Mouse (Mus musculus) lung, postnatal 36 days (tissue): ENCODE data around the gene Ccdc84.
A peak's percentile ranks its signal among the peaks of the same experiment; 100 is the strongest.
"Not testable (repeated sequence)": the region's sequence is repeated elsewhere in the genome, so short reads cannot be mapped to it uniquely, and the experiment has no call there.

Experiments
- DNase-seq: peaks from one replicate; pipeline ENCODE4 v3.0.0; 2022; ENCODE audit warnings: mixed read lengths

The Ccdc84 gene

DNA sequence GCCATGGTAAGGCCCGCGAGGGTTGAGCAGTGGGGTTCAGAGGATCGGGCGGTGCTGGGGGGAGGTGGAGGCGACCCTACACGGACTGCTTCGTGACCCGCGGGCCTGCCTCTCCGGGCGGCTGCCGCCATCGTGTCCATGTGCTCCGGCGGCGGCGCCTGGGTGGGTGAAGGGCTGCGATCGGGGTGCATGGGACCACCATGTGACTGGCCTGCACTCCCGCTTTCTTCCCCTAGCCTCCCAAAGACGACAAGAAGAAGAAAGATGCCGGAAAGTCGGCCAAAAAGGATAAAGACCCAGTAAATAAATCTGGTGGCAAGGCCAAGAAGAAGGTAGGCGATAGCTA, 10.6 kb downstream of the Ccdc84 start:
- DNase-seq: no peak

GRCm38 (mm10) chr9:44406906-44407751, 11.2 kb downstream of the Ccdc84 start, which contains the start of the genes Rps25 and Trappc4:
TSS of gene Rps25 (plus strand) at chr9:44407139.
TSS of gene Trappc4 (minus strand) at chr9:44407600.
- peak; percentile 96 for DNase-seq

DNA sequence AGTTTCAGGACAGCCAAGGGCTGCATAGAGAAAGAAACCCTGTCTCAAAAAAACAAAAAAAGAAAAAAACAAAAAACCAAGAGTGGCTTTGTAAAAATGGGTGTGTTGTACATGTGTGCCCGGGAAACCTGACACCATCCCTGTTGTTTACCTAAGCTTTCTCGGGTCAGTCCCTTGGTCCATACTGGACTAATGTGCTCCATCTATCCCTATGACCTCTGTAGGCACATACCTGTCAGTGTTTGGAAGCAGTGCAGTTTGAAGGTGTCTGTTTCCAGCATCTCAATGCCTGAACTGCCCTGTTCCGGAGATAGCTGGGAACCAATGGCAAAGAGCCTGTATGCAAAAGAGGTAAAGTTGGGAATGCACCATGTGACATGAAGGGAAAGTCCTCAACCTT, 13.4 kb downstream of the Ccdc84 start:
- no peak for DNase-seq

DNA sequence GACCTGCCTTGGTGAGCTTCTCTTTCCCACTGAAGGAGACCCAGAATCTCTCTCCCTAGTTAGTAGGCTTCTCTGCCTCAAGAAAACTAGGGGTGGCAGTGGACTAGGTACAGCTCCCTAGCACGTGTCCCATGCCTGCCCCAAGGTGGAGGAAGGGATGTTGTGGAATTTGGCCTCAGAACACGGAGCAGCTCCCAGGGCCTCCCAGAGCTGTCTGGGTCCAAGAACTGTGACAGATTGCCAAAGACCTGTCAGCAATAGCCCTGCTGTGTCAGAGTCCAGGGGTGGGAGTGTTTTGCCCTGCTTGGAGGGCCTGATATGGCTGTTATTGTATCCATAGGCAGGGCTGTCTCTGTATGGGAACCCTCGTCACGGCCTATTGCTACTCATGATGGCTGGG, 17.3 kb downstream of the Ccdc84 start:
- DNase-seq: no peak

DNA sequence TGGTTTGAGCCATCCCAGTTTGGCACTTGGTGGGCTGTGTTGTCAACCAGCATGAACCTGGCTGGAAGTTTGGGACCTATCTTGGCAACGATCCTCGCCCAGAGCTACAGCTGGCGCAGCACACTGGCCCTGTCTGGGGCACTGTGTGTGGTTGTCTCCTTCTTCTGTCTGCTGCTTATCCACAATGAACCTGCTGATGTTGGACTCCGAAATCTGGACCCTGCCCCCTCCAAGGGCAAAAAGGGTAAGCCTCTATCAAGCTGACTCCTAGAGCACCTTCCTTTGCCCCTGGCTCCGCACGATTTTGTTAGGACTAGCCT, 18.6 kb downstream of the Ccdc84 start:
- DNase-seq: no peak

GRCm38 (mm10) chr9:44399114-44399794, 19.1 kb downstream of the Ccdc84 start:
- no peak for DNase-seq

DNA sequence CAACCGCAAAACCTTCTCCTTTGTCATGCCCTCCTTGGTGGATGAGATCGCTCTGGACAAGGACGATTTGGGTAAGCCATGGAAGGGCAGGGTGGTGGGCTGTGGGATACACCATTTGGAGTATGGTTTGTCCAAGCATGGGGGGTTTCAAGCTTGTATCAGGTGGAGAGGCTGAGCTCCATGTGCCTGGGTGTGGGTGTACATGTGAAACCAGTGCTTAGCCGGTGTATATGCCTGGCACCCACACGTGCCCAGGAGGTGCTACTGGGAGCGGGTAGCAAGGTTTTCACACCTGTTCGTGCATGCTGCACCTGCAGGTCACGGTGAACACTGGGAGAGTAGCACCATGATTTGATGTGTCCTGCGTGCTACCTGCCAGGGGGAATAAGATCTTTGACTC, 19.8 kb downstream of the Ccdc84 start:
- no peak for DNase-seq

DNA sequence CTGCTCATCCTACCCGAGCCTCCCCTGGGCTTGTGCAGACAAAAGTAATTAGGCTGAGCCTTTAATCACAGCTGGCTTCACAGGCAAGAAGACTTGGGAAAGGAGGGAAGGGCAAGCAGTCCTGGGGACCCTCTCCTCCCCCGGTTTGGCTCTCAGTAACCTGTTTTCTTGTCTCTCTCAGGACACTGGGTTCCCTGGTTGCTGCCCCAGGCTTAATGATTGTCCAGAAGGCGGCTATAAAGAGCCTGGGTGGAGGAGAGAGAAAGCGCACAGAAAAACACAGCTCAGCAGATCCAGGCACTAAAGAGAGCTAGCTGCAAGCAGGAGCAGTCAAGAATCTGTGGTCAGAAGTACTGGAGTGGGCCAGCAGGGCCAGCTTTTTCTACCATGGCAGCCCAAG, 20.3 kb downstream of the Ccdc84 start:
- DNase-seq: no peak

- peak; percentile 99 for DNase-seq
These were observed 21.5 kb downstream of the Ccdc84 start, which contains the start of gene Slc37a4 for GRCm38 (mm10) chr9:44396684-44397411. TSS of gene Slc37a4 (plus strand) at chr9:44396852.

GRCm38 (mm10) chr9:44391466-44391865, 26.9 kb downstream of the Ccdc84 start:
- DNase-seq: peak; percentile 85

DNA sequence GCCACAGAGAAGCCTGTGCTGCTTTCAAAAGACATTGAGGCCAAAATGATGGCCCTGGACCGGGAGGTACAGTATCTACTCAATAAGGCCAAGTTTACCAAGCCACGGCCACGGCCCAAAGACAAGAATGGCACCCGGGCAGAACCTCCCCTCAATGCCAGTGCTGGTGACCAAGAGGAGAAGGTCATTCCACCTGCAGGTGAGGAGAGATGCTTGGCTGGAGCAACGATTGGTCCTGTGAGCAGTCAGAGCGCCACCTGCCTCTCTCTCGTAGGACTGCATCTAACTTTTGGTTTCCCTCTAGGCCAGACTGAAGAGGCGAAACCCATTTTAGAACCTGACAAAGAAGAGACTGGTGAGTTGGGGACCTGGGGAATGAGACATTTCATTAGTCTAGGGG, 29.1 kb downstream of the Ccdc84 start:
- DNase-seq: peak; percentile 70

- DNase-seq: no peak
These were observed 31.1 kb downstream of the Ccdc84 start for GRCm38 (mm10) chr9:44387221-44387620.

DNA sequence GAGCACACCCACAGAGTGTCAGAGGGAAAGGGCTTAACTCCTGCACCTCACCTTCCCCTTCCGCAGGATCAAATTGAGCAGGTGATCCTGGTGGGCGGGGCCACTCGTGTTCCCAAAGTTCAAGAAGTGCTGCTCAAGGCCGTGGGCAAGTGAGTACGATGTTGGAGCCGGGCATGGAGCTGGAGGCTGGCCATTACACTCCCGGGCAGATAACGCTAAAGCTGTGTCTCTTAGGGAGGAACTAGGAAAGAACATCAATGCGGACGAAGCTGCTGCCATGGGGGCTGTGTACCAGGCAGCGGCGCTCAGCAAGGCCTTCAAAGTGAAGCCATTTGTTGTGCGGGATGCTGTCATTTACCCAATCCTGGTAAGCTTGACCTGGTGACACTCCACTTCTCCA, 33.8 kb downstream of the Ccdc84 start:
- no peak for DNase-seq

DNA sequence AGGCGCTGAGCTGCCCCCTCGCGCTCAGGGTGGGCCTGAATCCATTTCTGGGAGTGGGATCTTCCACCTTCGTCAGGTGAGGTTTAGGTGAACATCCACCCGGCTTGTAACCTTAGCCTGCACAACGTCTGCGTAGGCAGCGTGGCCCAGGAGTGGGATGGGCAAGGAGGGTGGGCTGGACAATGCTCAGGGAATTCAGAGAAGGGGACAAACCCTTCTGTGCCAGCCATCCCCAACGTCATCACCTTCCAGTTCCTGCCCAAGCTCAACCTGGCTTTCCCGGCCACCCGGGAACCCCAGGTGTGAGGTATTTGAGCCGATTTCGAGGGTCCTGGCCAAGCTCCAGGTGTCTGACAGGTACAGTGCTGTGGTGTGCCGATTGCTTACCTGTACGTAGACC, 38.5 kb downstream of the Ccdc84 start:
- no peak for DNase-seq

DNA sequence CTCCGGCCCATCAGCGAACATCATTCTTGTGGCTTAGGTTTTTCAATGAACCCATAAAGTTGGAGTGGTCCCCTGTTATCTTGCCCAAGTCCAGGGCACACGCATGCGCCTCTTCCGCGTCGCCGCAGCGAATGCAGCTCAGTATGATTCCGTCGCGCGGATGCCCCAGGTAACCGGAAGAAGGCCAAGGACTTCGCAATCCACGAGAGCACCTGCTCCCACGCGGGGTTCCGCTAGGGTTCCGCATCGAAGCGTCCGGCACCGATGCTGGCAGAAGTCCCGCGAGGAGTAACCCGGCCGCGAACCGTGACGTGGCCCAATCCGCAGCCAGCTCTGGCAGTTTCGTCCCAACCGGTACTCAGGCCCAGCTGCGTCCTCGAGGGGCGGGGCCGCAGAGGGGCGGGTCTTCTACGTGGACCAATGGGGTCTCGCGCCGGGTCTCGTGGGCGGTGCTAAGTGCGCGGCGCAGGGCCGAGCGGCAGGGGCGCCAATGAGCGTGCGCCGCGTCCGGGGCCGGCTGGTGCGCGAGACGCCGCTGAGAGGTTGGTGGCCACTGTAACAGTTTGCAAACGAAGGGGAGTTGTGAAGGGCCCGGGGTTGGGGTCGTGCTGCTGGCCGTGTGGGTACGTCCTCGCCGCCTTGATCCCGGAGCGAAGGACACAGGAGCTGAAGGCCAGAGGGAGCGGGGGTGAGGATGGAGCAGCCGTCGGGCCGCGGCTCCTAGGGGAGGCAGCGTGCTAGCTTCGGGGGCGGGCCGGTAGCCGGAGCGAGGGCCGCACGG, 39.1 kb downstream of the Ccdc84 start, which contains the start of gene Hyou1:
Hyou1 (plus strand) TSS at position 437 of the 781 bp plus-strand sequence.
- peak; percentile 99 for DNase-seq

DNA sequence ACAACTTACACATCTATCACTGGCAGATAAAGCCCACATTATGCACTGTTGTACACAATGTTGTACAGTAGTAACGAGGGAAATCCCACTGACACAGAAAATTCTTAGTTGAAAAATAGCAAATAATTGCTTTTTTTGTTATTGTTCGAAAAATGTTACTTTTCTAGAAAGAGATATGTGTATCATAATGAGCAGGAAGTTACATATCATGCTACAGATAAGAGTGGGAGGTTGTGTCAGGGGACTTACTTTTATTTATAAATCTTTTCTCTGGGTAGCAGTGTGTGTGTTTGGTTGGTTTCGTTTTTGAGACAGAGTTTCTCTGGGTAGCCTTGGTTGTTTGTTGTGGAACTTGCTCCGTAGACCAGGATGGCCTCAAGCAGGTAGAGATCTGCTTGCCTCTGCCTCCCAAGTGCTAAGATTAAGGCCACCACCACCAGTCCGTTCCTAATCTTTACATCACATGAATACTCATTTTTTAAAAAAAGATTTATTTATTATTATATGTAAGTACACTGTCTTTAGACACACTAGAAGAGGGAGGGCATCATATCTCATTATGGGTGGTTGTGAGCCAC, 40.1 kb downstream of the Ccdc84 start:
- no peak for DNase-seq

- not testable (repeated sequence) for DNase-seq
These were observed 41.0 kb downstream of the Ccdc84 start for GRCm38 (mm10) chr9:44377335-44377734.

- no peak for DNase-seq
These were observed 42.2 kb downstream of the Ccdc84 start for GRCm38 (mm10) chr9:44376141-44376540.

DNA sequence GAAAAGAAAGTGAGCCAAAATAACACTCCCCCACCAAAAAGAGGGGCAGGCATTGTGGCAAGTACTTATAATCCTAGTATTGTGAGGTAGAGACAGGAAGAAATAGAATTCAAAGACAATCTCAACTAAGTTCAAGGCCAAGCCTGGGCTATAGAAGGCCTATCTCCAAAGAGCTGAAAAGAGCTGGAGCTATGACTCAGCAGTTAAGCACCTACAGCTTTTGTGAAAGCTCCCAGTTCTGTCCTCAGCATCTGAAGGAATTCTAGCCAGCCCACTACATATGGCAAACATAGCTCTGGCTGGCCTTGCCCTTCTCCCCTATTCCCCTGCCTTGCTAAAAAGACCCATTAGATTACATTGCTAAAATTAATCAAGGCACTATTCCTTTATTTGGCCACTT, 45.0 kb downstream of the Ccdc84 start:
- no peak for DNase-seq

- DNase-seq: peak; percentile 40
These were observed 53.9 kb downstream of the Ccdc84 start for GRCm38 (mm10) chr9:44364480-44364879.

DNA sequence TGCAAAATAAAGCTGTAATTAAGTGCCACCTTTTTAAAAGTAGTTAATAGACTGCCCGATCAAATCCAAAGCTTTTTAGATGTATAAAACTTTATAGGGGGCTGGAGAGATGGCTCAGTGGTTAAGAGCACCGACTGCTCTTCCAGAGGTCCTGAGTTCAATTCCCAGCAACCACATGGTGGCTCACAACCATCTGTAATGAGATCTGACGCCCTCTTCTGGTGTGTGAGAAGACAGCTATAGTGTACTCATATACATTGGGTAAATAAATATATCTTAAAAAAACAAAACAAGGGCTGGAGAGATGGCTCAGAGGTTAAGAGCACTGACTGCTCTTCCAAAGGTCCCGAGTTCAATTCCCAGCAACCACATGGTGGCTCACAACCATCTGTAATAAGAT, 56.4 kb downstream of the Ccdc84 start:
- DNase-seq: not testable (repeated sequence)

DNA sequence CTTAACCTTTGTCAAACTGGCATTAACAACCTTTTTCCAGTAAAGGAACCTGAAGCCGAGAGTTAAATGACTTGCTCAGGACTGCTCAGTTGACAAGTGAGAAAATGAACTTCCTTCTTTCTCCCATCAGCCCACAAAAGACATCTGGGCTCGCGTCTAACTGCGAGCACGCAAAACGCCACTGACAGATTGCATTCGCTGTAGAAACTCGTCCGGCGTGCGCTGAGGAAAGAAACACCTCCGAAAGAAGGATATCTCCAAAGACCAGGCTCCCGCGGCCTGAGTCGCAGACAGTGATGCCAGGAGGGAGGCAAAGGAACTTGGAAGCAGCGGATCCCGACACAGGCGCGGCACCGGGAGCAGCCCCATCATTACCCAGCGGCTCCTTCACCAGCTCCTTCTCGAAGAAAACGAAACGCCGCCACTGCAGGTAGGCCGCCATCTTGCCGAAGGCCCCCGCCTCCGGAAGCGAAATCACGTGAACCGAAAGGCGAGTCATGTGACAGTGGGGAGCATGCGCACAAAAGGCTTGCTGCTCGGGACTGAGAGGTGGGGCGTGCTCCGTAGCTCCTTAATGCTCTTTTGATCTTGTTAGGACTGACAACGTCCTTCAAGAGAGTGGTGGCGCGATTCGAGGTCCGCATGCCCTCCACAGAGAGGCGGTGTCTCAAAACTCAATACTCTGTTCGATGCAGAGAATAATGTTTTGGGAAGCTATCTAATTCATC, 57.0 kb downstream of the Ccdc84 start, which contains the start of gene Vps11:
Vps11 (minus strand) TSS at position 481 of the 728 bp plus-strand sequence.
- DNase-seq: peak; percentile 96
